Mouse (Mus musculus): ENCODE results near the gene Egfl8. TPM values are rescaled to one million over a fixed set of nuclear protein-coding genes. Genes with fewer than 3 reads are reported as not detected.

The Egfl8 gene
- polyA plus RNA-seq, 1 experiment from 2014 or later, result 3.6 TPM

DNA sequence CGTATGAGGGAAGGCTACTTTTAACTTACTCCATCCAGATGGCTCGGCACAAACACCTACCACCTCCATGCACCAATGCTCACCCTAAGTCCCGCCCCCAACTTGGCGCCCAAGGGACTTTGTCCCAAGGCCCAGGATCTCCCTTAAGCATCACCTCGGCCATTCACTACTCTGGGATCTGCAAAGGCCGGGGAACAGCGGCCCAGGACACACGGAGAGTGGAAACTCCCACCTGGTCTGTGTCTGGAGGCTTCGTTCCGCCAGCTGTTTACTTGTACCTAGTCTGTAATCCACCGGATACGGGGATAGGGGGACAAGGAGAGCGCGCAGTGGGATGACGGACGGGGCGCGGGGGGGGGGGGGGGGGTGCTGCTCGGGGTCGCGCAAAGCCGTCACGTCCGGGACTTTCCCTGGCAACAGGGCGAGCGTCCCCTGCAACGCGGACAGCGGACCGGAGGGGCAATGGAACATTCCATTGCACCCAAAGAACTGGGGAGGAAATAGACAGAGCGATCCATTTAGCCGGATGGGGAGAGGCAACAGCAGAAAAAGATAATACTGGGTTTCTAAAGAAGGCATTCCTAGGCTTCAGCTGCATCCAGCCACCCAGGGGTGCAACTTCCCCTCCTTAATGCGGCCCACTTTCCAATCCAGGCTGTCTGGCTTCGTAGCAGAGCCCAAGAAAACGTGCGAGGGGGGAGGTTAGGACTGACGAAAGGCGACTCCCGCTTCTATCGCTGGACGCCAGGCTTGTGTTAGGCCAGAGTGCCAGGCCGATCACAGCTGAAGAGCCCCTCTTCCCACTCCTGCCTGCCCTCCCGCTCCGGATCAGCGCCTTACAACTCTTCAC, 11.5 kb upstream of the Egfl8 start:
- under 1% methylated on average over 38 of the region's 45 CpGs for WGBS
- H3K4me1 ChIP-seq (ENCODE audit: control insufficient read depth, insufficient read depth, low read length), result peaks cover 44% of the 10 kb centered on the region
- peak overlapping the region; percentile 89 for H3K4me2 ChIP-seq (replicated peaks; ENCODE audit: low read depth, low read length)

DNA sequence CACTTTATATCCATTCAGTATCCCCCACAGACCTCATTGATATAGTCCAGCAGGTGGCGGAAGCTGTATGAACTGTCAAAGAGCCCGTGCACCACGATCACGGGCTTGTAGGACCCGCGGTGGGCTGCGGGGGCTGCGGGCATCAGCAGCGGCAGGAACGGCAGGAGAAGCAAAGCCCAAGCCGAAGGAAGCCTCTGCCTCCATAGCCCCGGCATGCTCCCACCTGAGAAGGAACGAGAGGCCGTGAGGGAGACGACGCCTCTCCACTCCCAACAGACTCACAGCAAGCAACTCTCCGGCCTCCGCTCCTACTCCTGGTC, 11.0 kb upstream of the Egfl8 start:
- Histone ChIP-seq H3K4me1 (ENCODE audit: control insufficient read depth, insufficient read depth, low read length) (peaks cover 40% of the 10 kb centered on the region), H3K27me3 (ENCODE audit: control insufficient read depth, insufficient read depth, low read length) (peaks cover 21% of the 10 kb centered on the region), H3K9me3 (ENCODE audit: control insufficient read depth, low read length) (no peaks in the 10 kb centered on the region), H3K27ac (ENCODE audit: low read depth, low read length) (peak overlapping the region; percentile 96), H3K9ac (ENCODE audit: low read depth, low read length) (peak overlapping the region; percentile 75), H3K4me2 (replicated peaks; ENCODE audit: low read depth, low read length) (peak overlapping the region; percentile 89), H3K4me3 (ENCODE audit: low read length) (peak overlapping the region; percentile 61), H3K36me3 (ENCODE audit: control insufficient read depth, insufficient read depth, low read length) (peaks cover 17% of the 10 kb centered on the region; the same call in 1 of the 2 replicates)
- WGBS, result under 1% methylated on average over 18 of the region's 18 CpGs
- ATAC-seq (ENCODE audit: low FRiP score, low TSS enrichment), result peak; percentile 22; the same call in 1 of the 2 replicates

More for the DNA sequence above, 11.5 kb upstream of the Egfl8 start:
- peaks cover 22% of the 10 kb centered on the region for H3K27me3 ChIP-seq (ENCODE audit: control insufficient read depth, insufficient read depth, low read length)
- H3K36me3 ChIP-seq (ENCODE audit: control insufficient read depth, insufficient read depth, low read length), result peaks cover 17% of the 10 kb centered on the region; the same call in 1 of the 2 replicates
- ATAC-seq (ENCODE audit: low FRiP score, low TSS enrichment), result peak; percentile 74
- H3K9ac ChIP-seq (ENCODE audit: low read depth, low read length), result peak overlapping the region; percentile 75
- H3K27ac ChIP-seq (ENCODE audit: low read depth, low read length), result peak overlapping the region; percentile 96
- no peaks in the 10 kb centered on the region for H3K9me3 ChIP-seq (ENCODE audit: control insufficient read depth, low read length)
- H3K4me3 ChIP-seq (ENCODE audit: low read length), result peak overlapping the region; percentile 61

DNA sequence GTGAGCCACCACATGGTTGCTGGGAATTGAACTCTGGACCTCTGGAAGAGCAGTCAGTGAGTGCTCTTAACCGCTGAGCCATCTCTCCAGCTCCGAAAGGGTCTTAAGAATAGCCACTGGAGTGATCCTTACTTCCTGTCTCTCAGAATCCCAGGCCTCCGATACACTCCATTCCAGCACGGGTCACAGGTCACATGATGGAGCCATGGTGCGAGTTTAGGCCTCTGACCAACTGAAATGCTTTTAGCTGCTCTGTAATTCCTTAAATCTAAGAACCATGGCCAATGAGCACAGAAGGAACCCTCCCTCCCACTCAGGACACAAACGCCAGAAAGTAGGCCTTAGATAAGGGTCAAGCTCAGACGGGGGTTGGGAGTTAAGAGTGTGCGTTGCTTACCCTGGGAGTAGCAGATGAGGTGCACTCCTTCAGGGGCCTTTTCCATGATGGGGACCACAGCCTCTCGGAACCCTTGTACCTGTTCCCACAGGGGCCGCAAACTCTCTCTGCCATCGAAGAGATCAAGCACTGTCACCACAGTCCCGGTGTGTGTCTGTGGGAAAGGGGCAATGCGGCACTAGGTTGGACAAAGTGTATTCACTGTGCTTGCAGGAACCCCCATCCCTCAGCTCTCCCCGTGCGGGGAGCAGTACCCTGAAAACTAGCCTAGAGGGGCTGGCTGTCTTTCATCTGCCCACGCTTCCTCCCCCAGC, 10.4 kb upstream of the Egfl8 start:
- H3K27ac ChIP-seq (ENCODE audit: low read depth, low read length), result peak overlapping the region; percentile 96
- H3K36me3 ChIP-seq (ENCODE audit: control insufficient read depth, insufficient read depth, low read length), result peaks cover 17% of the 10 kb centered on the region; the same call in 1 of the 2 replicates
- H3K4me2 ChIP-seq (replicated peaks; ENCODE audit: low read depth, low read length), result peak overlapping the region; percentile 89
- no peaks in the 10 kb centered on the region for H3K9me3 ChIP-seq (ENCODE audit: control insufficient read depth, low read length)
- H3K9ac ChIP-seq (ENCODE audit: low read depth, low read length), result peak overlapping the region; percentile 75; the same call in 1 of the 2 replicates
- ATAC-seq (ENCODE audit: low FRiP score, low TSS enrichment), result no peak
- 50% methylated on average over 16 of the region's 16 CpGs for WGBS
- peaks cover 35% of the 10 kb centered on the region for H3K4me1 ChIP-seq (ENCODE audit: control insufficient read depth, insufficient read depth, low read length)
- peak overlapping the region; percentile 61 for H3K4me3 ChIP-seq (ENCODE audit: low read length)
- H3K27me3 ChIP-seq (ENCODE audit: control insufficient read depth, insufficient read depth, low read length), result peaks cover 16% of the 10 kb centered on the region

DNA sequence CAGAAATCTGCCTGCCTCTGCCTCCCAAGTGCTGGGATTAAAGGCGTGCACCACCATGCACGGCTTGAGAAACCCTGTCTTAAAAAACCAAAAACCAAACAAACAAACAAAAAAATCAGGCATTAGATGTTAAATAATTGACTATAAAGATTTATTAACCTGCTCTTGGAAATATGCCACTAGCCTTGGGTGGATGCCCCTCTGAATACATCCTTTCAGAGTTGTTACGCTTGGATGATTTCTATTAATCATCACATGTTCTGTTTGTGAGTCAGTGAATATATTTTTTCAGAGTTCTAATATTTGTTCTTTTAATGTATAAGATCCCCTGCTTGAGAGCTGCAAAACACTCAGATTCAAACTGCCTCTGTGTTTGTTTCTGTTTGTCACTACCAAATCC, 9.2 kb upstream of the Egfl8 start:
- peaks cover 4% of the 10 kb centered on the region for H3K27me3 ChIP-seq (ENCODE audit: control insufficient read depth, insufficient read depth, low read length)
- H3K4me2 ChIP-seq (replicated peaks; ENCODE audit: low read depth, low read length), result no peak overlapping the region
- H3K4me3 ChIP-seq (ENCODE audit: low read length), result no peak overlapping the region
- peaks cover 23% of the 10 kb centered on the region; the same call in 1 of the 2 replicates for H3K36me3 ChIP-seq (ENCODE audit: control insufficient read depth, insufficient read depth, low read length)
- H3K27ac ChIP-seq (ENCODE audit: low read depth, low read length), result no peak overlapping the region
- H3K9ac ChIP-seq (ENCODE audit: low read depth, low read length), result no peak overlapping the region
- peaks cover 24% of the 10 kb centered on the region for H3K4me1 ChIP-seq (ENCODE audit: control insufficient read depth, insufficient read depth, low read length)
- no peaks in the 10 kb centered on the region for H3K9me3 ChIP-seq (ENCODE audit: control insufficient read depth, low read length)
- ATAC-seq (ENCODE audit: low FRiP score, low TSS enrichment), result no peak
- WGBS, result 92% methylated on average over 3 of the region's 3 CpGs

DNA sequence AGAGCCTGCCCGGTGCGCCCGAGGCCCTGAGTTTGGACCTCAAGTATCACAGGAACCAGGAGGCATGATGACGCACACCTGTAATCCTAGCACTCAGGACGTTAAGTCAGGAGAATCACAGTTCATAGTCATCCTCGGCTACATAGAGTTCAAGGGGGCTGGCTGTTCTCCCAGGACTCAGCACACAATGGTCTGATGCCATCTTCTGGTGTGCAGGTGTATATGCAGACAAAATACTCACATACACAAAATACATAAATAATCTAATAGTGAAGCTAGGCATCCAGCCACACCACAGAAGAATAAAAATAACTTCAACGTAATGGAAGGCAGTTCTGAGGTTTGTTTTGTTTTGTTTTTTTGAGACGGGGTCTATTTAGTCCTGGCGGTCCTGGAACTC, 7.4 kb upstream of the Egfl8 start:
- Histone ChIP-seq H3K9ac (ENCODE audit: low read depth, low read length) (no peak overlapping the region), H3K36me3 (ENCODE audit: control insufficient read depth, insufficient read depth, low read length) (peaks cover 29% of the 10 kb centered on the region; the same call in 1 of the 2 replicates), H3K4me2 (replicated peaks; ENCODE audit: low read depth, low read length) (no peak overlapping the region), H3K27ac (ENCODE audit: low read depth, low read length) (no peak overlapping the region), H3K4me3 (ENCODE audit: low read length) (no peak overlapping the region), H3K27me3 (ENCODE audit: control insufficient read depth, insufficient read depth, low read length) (no peaks in the 10 kb centered on the region), H3K4me1 (ENCODE audit: control insufficient read depth, insufficient read depth, low read length) (peaks cover 11% of the 10 kb centered on the region), H3K9me3 (ENCODE audit: control insufficient read depth, low read length) (no peaks in the 10 kb centered on the region)
- ATAC-seq (ENCODE audit: low FRiP score, low TSS enrichment), result no peak
- 86% methylated on average over 9 of the region's 9 CpGs for WGBS

DNA sequence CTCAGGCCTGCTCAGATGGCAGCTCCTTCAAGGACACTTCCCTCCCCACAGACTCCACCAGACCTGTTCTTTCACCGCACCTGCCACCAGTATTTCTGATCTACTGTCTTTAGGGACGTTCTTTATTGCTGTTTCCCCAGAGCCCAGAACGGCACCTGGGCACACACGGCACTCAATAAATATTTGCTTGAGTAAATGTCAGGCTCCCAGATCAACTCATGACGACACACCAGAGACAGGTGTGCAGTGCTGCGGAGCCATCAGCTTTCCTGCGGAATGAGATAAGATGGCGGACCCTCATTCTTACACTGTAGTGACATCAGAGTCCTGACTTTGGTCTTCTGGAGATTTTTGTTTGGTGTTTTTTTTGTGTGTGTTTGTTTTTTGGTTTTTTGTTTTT, 5.2 kb upstream of the Egfl8 start:
- H3K9ac ChIP-seq (ENCODE audit: low read depth, low read length), result no peak overlapping the region
- H3K36me3 ChIP-seq (ENCODE audit: control insufficient read depth, insufficient read depth, low read length), result peaks cover 40% of the 10 kb centered on the region
- 87% methylated on average over 8 of the region's 8 CpGs for WGBS
- peaks cover 1% of the 10 kb centered on the region for H3K4me1 ChIP-seq (ENCODE audit: control insufficient read depth, insufficient read depth, low read length)
- no peak overlapping the region for H3K4me3 ChIP-seq (ENCODE audit: low read length)
- H3K9me3 ChIP-seq (ENCODE audit: control insufficient read depth, low read length), result no peaks in the 10 kb centered on the region
- no peak for ATAC-seq (ENCODE audit: low FRiP score, low TSS enrichment)
- H3K27me3 ChIP-seq (ENCODE audit: control insufficient read depth, insufficient read depth, low read length), result no peaks in the 10 kb centered on the region
- no peak overlapping the region for H3K27ac ChIP-seq (ENCODE audit: low read depth, low read length)
- no peak overlapping the region for H3K4me2 ChIP-seq (replicated peaks; ENCODE audit: low read depth, low read length)

DNA sequence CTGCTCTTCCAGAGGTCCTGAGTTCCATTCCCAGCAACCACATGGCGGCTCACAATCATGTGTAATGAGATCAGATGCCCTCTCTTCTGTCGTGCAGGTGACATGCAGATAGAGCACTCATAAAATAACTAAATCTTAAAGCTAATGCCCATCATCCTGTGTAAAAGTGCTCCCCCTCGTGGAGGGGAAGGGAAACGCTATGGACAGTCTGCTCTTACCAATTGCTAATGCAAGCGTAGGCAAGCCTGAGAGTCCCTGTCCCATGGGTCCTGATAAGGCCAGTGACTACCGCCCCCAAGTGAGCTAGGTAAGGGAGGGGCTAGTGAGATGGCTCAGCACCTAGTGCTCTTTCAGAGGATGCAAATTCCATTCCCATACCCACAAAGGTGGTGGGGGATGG, 3.2 kb upstream of the Egfl8 start:
- H3K9ac ChIP-seq (ENCODE audit: low read depth, low read length), result no peak overlapping the region
- H3K27ac ChIP-seq (ENCODE audit: low read depth, low read length), result no peak overlapping the region
- H3K27me3 ChIP-seq (ENCODE audit: control insufficient read depth, insufficient read depth, low read length), result no peaks in the 10 kb centered on the region
- no peaks in the 10 kb centered on the region for H3K4me1 ChIP-seq (ENCODE audit: control insufficient read depth, insufficient read depth, low read length)
- peaks cover 38% of the 10 kb centered on the region for H3K36me3 ChIP-seq (ENCODE audit: control insufficient read depth, insufficient read depth, low read length)
- H3K4me3 ChIP-seq (ENCODE audit: low read length), result no peak overlapping the region
- ATAC-seq (ENCODE audit: low FRiP score, low TSS enrichment), result 0 out of 2 replicates have a peak, but pooled peaks have one; percentile 28
- H3K4me2 ChIP-seq (replicated peaks; ENCODE audit: low read depth, low read length), result no peak overlapping the region
- WGBS, result 27% methylated on average over 6 of the region's 6 CpGs
- H3K9me3 ChIP-seq (ENCODE audit: control insufficient read depth, low read length), result no peaks in the 10 kb centered on the region

DNA sequence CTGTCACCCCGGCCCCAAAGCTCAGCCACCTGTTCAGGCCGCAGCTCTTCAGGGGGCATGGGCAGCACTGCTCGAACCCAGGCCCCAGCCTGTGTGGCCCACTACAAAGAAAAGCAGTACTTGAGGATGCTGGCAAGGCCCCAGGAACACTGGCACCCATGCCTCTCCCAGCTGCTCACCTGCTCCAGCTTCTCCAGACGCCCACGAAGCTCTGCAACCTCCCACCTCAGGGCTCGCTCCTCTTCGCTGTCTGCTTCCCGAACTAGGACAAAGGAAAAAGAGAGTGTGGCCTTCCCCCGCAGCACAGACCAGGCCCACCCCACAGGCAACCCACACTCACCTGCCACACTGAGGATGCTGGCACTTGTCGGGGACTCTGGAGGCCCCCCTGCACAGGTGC, 1.9 kb downstream of the Egfl8 start:
- 91% methylated on average over 10 of the region's 10 CpGs for WGBS
- H3K4me2 ChIP-seq (replicated peaks; ENCODE audit: low read depth, low read length), result no peak overlapping the region
- H3K9ac ChIP-seq (ENCODE audit: low read depth, low read length), result no peak overlapping the region
- H3K4me1 ChIP-seq (ENCODE audit: control insufficient read depth, insufficient read depth, low read length), result no peaks in the 10 kb centered on the region; the same call in 1 of the 2 replicates
- ATAC-seq (ENCODE audit: low FRiP score, low TSS enrichment), result no peak
- no peak overlapping the region for H3K27ac ChIP-seq (ENCODE audit: low read depth, low read length)
- no peaks in the 10 kb centered on the region for H3K27me3 ChIP-seq (ENCODE audit: control insufficient read depth, insufficient read depth, low read length)
- no peaks in the 10 kb centered on the region for H3K9me3 ChIP-seq (ENCODE audit: control insufficient read depth, low read length)
- peaks cover 52% of the 10 kb centered on the region for H3K36me3 ChIP-seq (ENCODE audit: control insufficient read depth, insufficient read depth, low read length)
- H3K4me3 ChIP-seq (ENCODE audit: low read length), result no peak overlapping the region

Data from kidney, embryonic 14.5 days (tissue).